Mouse (Mus musculus): ENCODE measurements at regions not wholly inside any gene's neighbourhood (a gene's known extent, or its start where the extent isn't known, plus 50 kb on each side); places are given as distances from the start of the nearest gene placed in this dataset.

GRCm38 (mm10) chr10:70733956-70734355 lies 78.2 kb upstream of the Phyhipl start:
- Histone ChIP-seq H3K4me1 (ENCODE audit: control insufficient read depth, insufficient read depth, low read length) (peaks cover 8% of the 10 kb centered on the region), H3K9ac (ENCODE audit: low read depth, low read length) (no peak overlapping the region), H3K4me3 (ENCODE audit: low read depth, low read length) (no peak overlapping the region), H3K9me3 (replicated peaks; ENCODE audit: control insufficient read depth, low read length, poor library complexity, severe bottlenecking) (no peaks in the 10 kb centered on the region), H3K4me2 (ENCODE audit: low read length) (no peak overlapping the region), H3K27me3 (ENCODE audit: control insufficient read depth, insufficient read depth, low read depth, low read length) (no peaks in the 10 kb centered on the region), H3K27ac (ENCODE audit: low read length) (no peak overlapping the region), H3K36me3 (ENCODE audit: control insufficient read depth, insufficient read depth, low read length) (no peaks in the 10 kb centered on the region)
- ATAC-seq, result no peak
- WGBS, result 60% methylated on average over 12 of the region's 12 CpGs

GRCm38 (mm10) chr10:70733478-70733877 lies 77.7 kb upstream of the Phyhipl start:
- Histone ChIP-seq H3K36me3 (ENCODE audit: control insufficient read depth, insufficient read depth, low read length) (no peaks in the 10 kb centered on the region), H3K27ac (ENCODE audit: low read length) (no peak overlapping the region), H3K9me3 (replicated peaks; ENCODE audit: control insufficient read depth, low read length, poor library complexity, severe bottlenecking) (no peaks in the 10 kb centered on the region), H3K4me1 (ENCODE audit: control insufficient read depth, insufficient read depth, low read length) (peaks cover 8% of the 10 kb centered on the region), H3K27me3 (ENCODE audit: control insufficient read depth, insufficient read depth, low read depth, low read length) (no peaks in the 10 kb centered on the region), H3K4me2 (ENCODE audit: low read length) (no peak overlapping the region), H3K4me3 (ENCODE audit: low read depth, low read length) (no peak overlapping the region), H3K9ac (ENCODE audit: low read depth, low read length) (no peak overlapping the region)
- WGBS, result 55% methylated on average over 7 of the region's 7 CpGs
- ATAC-seq, result no peak

DNA sequence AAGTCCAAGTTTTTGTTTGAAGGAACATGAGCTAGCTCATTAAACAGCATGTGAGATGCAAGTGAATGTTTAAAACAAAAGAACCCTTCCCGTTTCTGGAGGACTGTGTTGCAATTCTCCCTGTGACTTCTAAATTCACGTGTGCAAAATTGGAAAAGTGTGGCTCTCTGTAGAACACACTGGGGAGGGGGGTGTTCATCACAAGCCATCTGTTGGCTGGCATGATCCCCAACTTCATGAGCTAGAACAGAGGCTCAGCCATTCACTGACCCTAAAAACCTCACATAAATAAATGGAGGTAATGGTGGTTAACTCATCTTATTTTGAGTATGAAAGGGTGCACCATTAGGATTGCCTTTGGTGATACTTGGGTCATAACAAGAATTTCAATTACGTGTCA lies 69.3 kb upstream of the Phyhipl start:
- no peak overlapping the region for H3K4me2 ChIP-seq (ENCODE audit: low read length)
- H3K9ac ChIP-seq (ENCODE audit: low read depth, low read length), result no peak overlapping the region
- ATAC-seq, result no peak
- no peaks in the 10 kb centered on the region for H3K36me3 ChIP-seq (ENCODE audit: control insufficient read depth, insufficient read depth, low read length)
- no peaks in the 10 kb centered on the region for H3K27me3 ChIP-seq (ENCODE audit: control insufficient read depth, insufficient read depth, low read depth, low read length)
- H3K27ac ChIP-seq (ENCODE audit: low read length), result no peak overlapping the region
- no peaks in the 10 kb centered on the region for H3K4me1 ChIP-seq (ENCODE audit: control insufficient read depth, insufficient read depth, low read length)
- 81% methylated on average over 3 of the region's 3 CpGs for WGBS
- H3K9me3 ChIP-seq (replicated peaks; ENCODE audit: control insufficient read depth, low read length, poor library complexity, severe bottlenecking), result no peaks in the 10 kb centered on the region
- H3K4me3 ChIP-seq (ENCODE audit: low read depth, low read length), result no peak overlapping the region

DNA sequence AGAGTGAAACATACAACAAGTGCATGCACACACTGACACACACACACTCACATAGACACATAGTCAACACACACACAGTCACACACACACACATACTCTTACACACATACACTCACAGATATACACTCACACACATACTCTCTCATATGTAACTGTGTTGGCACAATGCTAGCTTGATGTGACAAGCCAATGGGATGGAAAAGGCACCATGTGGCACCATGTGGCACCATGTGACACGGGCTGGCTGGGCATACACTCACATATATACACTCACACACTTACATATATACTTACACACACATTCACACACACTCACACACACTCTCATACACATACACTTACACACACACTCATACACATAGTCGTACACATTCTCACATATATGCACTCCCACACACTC lies 67.0 kb upstream of the Phyhipl start:
- H3K9me3 ChIP-seq (replicated peaks; ENCODE audit: control insufficient read depth, low read length, poor library complexity, severe bottlenecking), result no peaks in the 10 kb centered on the region
- WGBS, result 87% methylated on average over 2 of the region's 2 CpGs
- no peak for ATAC-seq

DNA sequence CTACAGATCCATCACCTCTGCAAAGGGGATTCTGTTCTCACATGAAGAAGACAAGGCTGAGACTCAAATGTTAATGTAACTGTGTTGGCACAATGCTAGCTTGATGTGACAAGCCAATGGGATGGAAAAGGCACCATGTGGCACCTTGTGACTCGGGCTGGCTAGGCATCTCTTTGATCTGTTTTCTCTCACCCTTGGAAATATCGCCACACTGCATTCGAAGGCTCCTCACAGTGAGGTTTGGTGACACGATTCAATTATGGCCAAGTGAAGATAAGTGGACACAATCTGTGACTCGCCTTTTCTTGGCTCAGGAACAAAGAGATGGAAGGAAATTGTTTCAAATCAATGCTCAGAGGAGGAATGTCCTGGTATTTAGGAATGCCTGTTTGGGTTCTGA lies 66.6 kb upstream of the Phyhipl start:
- Histone ChIP-seq H3K27ac (ENCODE audit: low read length) (no peak overlapping the region), H3K9me3 (replicated peaks; ENCODE audit: control insufficient read depth, low read length, poor library complexity, severe bottlenecking) (no peaks in the 10 kb centered on the region), H3K27me3 (ENCODE audit: control insufficient read depth, insufficient read depth, low read depth, low read length) (no peaks in the 10 kb centered on the region), H3K4me1 (ENCODE audit: control insufficient read depth, insufficient read depth, low read length) (no peaks in the 10 kb centered on the region), H3K36me3 (ENCODE audit: control insufficient read depth, insufficient read depth, low read length) (no peaks in the 10 kb centered on the region), H3K4me2 (ENCODE audit: low read length) (no peak overlapping the region), H3K9ac (ENCODE audit: low read depth, low read length) (no peak overlapping the region), H3K4me3 (ENCODE audit: low read depth, low read length) (no peak overlapping the region)
- ATAC-seq, result no peak
- 76% methylated on average over 5 of the region's 5 CpGs for WGBS

More for the DNA sequence above, 67.0 kb upstream of the Phyhipl start:
- Histone ChIP-seq H3K4me3 (ENCODE audit: low read depth, low read length) (no peak overlapping the region), H3K9ac (ENCODE audit: low read depth, low read length) (no peak overlapping the region), H3K4me2 (ENCODE audit: low read length) (no peak overlapping the region), H3K4me1 (ENCODE audit: control insufficient read depth, insufficient read depth, low read length) (no peaks in the 10 kb centered on the region), H3K27ac (ENCODE audit: low read length) (no peak overlapping the region), H3K36me3 (ENCODE audit: control insufficient read depth, insufficient read depth, low read length) (no peaks in the 10 kb centered on the region), H3K27me3 (ENCODE audit: control insufficient read depth, insufficient read depth, low read depth, low read length) (no peaks in the 10 kb centered on the region)

DNA sequence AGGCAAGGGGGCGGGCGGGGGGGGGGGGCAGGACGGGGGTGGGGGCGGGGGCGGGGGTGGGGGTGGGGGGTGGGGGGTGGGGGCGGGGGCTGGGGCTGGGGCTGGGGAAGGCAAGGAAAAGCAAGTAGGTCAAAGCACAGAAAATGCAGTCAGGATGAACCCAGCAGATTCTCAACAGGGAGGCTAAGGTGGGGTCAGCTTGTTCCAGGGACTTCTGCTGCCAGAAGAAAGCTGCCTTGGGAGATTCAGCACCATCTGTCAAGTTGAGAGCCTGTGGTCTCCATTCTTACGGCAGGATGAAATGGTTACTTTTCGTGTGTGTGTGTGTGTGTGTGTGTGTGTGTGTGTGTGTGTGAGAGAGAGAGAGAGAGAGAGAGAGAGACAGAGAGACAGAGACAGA lies 61.7 kb upstream of the Phyhipl start:
- H3K9ac ChIP-seq (ENCODE audit: low read depth, low read length), result no peak overlapping the region
- no peak for ATAC-seq
- no peak overlapping the region for H3K4me3 ChIP-seq (ENCODE audit: low read depth, low read length)
- H3K4me1 ChIP-seq (ENCODE audit: control insufficient read depth, insufficient read depth, low read length), result no peaks in the 10 kb centered on the region
- no peaks in the 10 kb centered on the region for H3K36me3 ChIP-seq (ENCODE audit: control insufficient read depth, insufficient read depth, low read length)
- no peak overlapping the region; the same call in 1 of the 2 replicates for H3K27ac ChIP-seq (ENCODE audit: low read length)
- no peaks in the 10 kb centered on the region for H3K27me3 ChIP-seq (ENCODE audit: control insufficient read depth, insufficient read depth, low read depth, low read length)
- WGBS, result 7% methylated on average over 5 of the region's 8 CpGs
- no peaks in the 10 kb centered on the region for H3K9me3 ChIP-seq (replicated peaks; ENCODE audit: control insufficient read depth, low read length, poor library complexity, severe bottlenecking)
- no peak overlapping the region for H3K4me2 ChIP-seq (ENCODE audit: low read length)

- WGBS, result 7% methylated on average over 6 of the region's 6 CpGs
- peak; percentile 88 for ATAC-seq
- H3K36me3 ChIP-seq (ENCODE audit: control insufficient read depth, insufficient read depth, low read length), result no peaks in the 10 kb centered on the region
- no peaks in the 10 kb centered on the region for H3K27me3 ChIP-seq (ENCODE audit: control insufficient read depth, insufficient read depth, low read depth, low read length)
- no peak overlapping the region for H3K4me3 ChIP-seq (ENCODE audit: low read depth, low read length)
- no peak overlapping the region for H3K4me2 ChIP-seq (ENCODE audit: low read length)
- H3K9me3 ChIP-seq (replicated peaks; ENCODE audit: control insufficient read depth, low read length, poor library complexity, severe bottlenecking), result no peaks in the 10 kb centered on the region
- no peak overlapping the region for H3K9ac ChIP-seq (ENCODE audit: low read depth, low read length)
- H3K4me1 ChIP-seq (ENCODE audit: control insufficient read depth, insufficient read depth, low read length), result no peaks in the 10 kb centered on the region
- H3K27ac ChIP-seq (ENCODE audit: low read length), result no peak overlapping the region
Measured at GRCm38 (mm10) chr10:70717025-70717424, 61.3 kb upstream of the Phyhipl start.

DNA sequence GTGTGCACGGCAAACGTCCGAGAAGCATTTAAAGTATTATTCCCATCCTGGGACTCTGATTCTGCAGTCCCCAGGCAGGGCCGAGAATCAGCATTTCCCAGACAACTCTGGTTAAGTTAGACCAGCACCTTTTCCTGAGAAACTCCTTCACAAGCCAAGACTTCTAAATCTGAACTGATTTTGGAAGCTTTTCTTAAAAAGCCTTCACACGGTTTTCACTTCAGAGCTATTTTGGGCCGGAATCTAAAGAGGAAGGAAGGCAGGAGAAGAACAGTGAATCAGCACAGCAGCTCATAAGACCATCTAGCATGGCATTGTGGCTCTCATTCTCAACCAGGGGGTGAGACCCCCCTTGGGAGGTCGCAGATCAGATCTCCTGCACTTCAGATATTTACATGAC lies 57.5 kb upstream of the Phyhipl start:
- no peaks in the 10 kb centered on the region for H3K36me3 ChIP-seq (ENCODE audit: control insufficient read depth, insufficient read depth, low read length)
- no peaks in the 10 kb centered on the region for H3K4me1 ChIP-seq (ENCODE audit: control insufficient read depth, insufficient read depth, low read length)
- no peak overlapping the region for H3K9ac ChIP-seq (ENCODE audit: low read depth, low read length)
- WGBS, result 90% methylated on average over 7 of the region's 7 CpGs
- no peak for ATAC-seq
- H3K27ac ChIP-seq (ENCODE audit: low read length), result no peak overlapping the region
- H3K4me3 ChIP-seq (ENCODE audit: low read depth, low read length), result no peak overlapping the region
- no peaks in the 10 kb centered on the region for H3K9me3 ChIP-seq (replicated peaks; ENCODE audit: control insufficient read depth, low read length, poor library complexity, severe bottlenecking)
- H3K27me3 ChIP-seq (ENCODE audit: control insufficient read depth, insufficient read depth, low read depth, low read length), result no peaks in the 10 kb centered on the region
- no peak overlapping the region for H3K4me2 ChIP-seq (ENCODE audit: low read length)

GRCm38 (mm10) chr10:70708806-70709205 lies 53.0 kb upstream of the Phyhipl start:
- H3K9ac ChIP-seq (ENCODE audit: low read depth, low read length), result no peak overlapping the region
- ATAC-seq, result no peak
- 60% methylated on average over 3 of the region's 3 CpGs for WGBS
- no peak overlapping the region for H3K4me2 ChIP-seq (ENCODE audit: low read length)
- H3K4me3 ChIP-seq (ENCODE audit: low read depth, low read length), result no peak overlapping the region
- H3K27me3 ChIP-seq (ENCODE audit: control insufficient read depth, insufficient read depth, low read depth, low read length), result no peaks in the 10 kb centered on the region
- no peak overlapping the region for H3K27ac ChIP-seq (ENCODE audit: low read length)
- no peaks in the 10 kb centered on the region for H3K36me3 ChIP-seq (ENCODE audit: control insufficient read depth, insufficient read depth, low read length)
- H3K9me3 ChIP-seq (replicated peaks; ENCODE audit: control insufficient read depth, low read length, poor library complexity, severe bottlenecking), result no peaks in the 10 kb centered on the region; the same call in 1 of the 2 replicates
- H3K4me1 ChIP-seq (ENCODE audit: control insufficient read depth, insufficient read depth, low read length), result no peaks in the 10 kb centered on the region

Data from midbrain, embryonic 16.5 days (tissue).